Mouse (Mus musculus): ENCODE results near the gene Mrrf.

Gene Mrrf

DNA sequence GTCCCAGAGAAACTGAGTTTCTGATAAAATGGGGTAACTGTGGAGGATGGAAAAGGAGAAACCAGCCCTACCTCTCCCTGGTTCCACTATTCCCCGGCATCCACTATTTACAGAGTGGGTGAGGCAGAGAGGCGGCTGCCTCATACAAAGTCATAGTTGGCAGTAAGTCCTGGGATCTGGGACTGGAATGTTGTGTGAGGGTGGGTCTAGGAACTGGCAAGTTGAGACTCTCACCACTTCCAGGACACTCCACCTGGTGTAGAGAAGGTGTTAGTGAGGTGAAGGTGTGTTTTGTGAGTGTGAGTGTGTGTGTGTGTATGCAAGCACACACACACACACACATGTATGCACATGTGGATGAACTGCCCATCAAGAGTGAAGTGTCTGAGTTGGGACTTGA lies 64.6 kb downstream of the Mrrf start:
- no peak for DNase-seq (ENCODE audit: low spot score in 2 of 2)

GRCm38 (mm10) chr2:36201756-36202610 lies 65.8 kb downstream of the Mrrf start:
- DNase-seq (ENCODE audit: low spot score in 2 of 2) = no peak

DNA sequence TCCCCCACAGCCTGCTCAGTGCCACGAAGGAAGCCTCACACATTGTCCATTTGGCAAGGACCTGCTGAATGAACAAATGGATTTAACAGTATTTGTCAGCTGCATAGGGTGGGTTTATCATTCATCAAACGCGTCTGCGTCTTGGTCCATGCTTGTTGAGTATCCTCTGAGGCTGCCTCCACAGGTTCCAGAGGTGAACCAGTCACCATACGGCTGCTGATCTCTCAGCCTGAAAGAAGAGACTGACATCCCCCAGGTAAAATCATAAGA lies 66.4 kb downstream of the Mrrf start:
- no peak for DNase-seq (ENCODE audit: low spot score in 2 of 2)

DNA sequence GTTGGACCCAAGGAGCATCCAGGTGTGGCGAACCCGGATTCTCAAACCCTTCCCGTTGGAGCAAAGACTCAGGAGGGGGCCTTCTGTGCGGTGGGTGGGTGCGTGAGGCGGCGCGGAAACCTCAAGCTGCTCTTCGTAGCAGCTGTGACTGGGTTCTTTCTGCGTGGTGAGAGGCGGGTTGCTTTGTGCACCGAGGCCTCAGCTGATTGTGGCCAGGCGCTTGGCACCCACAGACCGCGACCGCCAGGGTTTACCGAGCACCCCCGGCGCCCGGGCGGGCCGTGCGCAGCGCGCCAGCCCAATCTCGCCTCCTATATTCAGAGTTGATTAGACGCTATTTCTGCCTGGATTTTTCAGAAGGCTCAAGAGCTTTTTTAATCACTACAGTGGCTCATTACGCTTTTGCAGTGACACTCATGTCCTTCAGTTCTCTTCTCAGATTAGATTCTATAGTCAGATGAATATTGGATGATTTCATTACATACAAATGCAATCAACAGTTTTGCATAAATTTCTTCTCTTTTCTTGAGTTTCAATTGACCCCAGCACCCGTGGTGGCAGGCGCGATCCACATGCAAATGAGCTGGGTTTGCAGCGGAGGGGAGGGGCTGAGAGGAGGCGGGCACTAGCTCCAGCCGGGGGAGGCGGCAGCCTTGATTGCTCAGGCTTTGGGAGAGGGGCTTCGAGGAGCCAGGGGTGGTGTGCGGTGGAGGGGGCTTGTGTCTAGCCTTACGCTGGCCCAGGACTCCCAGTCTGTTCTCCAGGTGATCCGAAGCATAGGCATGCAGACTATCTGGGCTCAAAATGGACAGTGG lies 67.0 kb downstream of the Mrrf start:
- peak in 1 of 2 experiments; percentile 36 for DNase-seq (ENCODE audit: low spot score in 2 of 2)

DNA sequence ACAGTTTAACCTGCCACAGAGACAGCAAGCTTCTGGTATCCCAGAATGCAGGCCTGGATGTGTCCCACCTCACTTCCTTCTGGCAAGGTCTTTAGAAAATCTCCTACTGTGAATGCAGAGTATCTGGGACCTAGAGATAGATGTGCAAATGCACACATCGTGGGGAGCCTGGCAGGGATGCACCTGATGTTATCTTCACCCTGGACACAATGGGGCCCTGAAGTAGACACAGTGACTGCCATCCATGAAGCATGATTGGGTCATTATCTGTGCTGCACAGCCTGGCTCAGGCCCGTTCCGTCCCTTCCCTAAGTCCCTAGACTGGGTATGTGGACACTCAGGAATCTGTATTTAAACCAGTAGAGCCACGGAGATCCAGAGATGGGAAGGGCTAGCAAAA lies 68.4 kb downstream of the Mrrf start:
- DNase-seq (ENCODE audit: low spot score in 2 of 2) = no peak

- no peak for DNase-seq (ENCODE audit: low spot score in 2 of 2)
Measured at GRCm38 (mm10) chr2:36207071-36207470, 70.9 kb downstream of the Mrrf start.

GRCm38 (mm10) chr2:36210796-36211195 lies 74.6 kb downstream of the Mrrf start:
- no peak for DNase-seq (ENCODE audit: low spot score in 2 of 2)

DNA sequence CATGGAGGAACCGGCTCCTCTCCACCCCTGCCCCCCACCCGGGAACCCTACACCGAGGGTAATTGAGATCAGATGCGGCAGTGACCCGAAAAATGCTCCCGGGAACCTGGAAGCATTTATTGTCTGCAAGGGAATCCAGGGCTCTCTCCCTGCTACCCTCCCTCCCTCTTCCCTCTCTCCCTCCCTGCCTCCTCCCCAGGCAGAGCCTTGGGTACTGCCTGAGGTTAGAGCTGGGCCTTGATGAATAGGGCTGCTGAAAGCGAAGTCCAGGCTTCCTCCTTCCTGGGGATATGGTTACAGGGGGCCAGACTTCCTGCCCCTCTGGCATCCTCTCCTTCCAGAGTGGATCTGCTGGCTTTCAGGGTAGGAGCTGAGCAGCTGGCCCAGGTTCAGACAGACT lies 75.6 kb downstream of the Mrrf start:
- DNase-seq (ENCODE audit: low spot score in 2 of 2) = no peak

DNA sequence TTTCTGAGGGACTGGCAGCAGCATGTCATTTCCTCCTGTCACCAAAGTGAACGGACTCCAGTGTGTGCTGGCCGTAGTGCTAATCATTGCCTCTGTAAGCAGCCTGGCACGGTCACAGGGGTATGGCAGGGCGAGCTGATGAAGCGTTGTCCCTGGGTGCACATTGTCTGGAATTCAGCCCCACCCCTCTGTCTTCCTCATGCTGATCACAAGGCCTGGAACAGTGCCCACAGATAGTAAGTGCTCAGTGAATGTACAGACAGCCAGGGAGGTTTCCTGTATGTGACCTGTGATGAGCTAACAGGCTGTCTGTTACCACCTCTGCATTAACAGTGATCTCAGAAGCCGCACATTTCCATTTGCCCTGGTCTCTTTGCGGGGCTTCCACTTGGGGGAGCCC lies 76.9 kb downstream of the Mrrf start:
- no peak for DNase-seq (ENCODE audit: low spot score in 2 of 2)

DNA sequence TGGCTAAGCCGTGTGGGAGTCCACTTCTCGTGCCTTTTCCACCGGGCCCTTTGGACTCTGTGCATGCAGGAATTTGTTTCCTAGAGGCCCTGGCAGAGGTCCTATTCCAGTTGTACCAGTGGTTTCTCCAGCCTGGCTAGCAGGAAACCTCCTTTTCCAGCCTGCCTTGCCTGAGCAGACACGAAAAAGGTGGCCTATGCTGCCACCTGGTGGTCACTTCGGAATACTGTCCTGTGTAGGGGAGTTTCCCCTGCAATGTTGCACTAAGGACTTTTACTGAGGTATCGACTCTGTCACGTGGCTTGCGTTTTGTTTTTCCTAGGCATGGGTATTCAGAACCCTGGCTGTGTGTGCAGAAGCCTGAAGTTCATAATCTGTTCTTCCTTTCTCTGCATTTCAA lies 77.8 kb downstream of the Mrrf start:
- DNase-seq (ENCODE audit: low spot score in 2 of 2) = peak; percentile 78 to 84

GRCm38 (mm10) chr2:36214425-36214824 lies 78.2 kb downstream of the Mrrf start:
- no peak for DNase-seq (ENCODE audit: low spot score in 2 of 2)

GRCm38 (mm10) chr2:36215203-36215739 lies 79.1 kb downstream of the Mrrf start:
- DNase-seq (ENCODE audit: low spot score in 2 of 2) = no peak

DNA sequence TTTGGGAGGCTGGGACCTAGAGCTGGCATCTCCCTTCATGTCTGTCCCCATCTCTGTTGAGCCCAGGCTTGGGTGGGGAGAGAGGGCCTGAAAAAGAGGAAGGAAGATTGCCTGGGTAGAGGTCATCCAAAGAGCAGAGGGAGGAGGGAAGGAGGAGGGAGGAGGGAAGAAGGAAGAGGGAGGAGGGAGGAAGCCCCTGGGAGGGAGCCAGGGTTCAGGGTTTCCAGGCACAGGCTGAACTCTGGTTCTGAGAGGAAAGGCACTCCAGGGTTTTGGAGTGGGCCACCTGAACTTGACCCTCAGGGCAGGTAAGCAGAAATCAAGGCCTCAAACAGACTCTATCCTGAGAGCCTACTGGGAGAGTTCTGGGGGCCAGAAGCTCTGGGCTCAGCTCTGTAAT lies 80.4 kb downstream of the Mrrf start:
- no peak for DNase-seq (ENCODE audit: low spot score in 2 of 2)

DNA sequence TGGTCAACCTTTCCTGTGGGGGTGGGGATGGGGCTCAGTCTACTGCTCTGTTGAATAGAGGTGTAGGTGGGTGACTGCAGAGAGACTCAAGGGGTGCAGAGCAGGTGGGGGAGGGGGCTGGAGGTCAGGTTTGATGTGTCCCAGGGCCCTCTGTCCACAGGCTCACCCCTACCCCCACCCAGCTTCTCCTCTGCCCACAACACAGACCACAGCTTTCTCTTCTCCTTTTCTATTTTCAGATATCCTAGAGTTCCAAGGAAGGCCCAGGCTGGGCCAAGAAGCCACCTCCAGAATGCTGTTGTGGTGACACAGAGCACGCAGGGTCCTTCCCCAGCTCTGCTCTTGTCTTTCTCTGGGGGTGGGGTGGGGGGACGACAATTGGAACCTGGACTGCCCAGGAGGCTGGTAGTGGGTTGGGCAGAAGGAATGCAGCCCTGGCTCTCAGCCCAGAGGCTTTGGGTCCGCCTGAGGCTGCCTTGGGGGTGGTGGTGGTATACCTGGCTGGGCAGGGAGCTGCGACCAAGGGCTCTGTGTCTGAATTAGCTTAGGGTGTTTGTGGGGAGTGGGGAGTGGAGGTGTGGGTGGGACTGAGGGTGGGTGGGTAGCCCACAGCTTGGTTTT lies 80.9 kb downstream of the Mrrf start:
- DNase-seq (ENCODE audit: low spot score in 2 of 2) = no peak

- DNase-seq (ENCODE audit: low spot score in 2 of 2) = no peak
Measured at GRCm38 (mm10) chr2:36217692-36218233, 81.6 kb downstream of the Mrrf start.

DNA sequence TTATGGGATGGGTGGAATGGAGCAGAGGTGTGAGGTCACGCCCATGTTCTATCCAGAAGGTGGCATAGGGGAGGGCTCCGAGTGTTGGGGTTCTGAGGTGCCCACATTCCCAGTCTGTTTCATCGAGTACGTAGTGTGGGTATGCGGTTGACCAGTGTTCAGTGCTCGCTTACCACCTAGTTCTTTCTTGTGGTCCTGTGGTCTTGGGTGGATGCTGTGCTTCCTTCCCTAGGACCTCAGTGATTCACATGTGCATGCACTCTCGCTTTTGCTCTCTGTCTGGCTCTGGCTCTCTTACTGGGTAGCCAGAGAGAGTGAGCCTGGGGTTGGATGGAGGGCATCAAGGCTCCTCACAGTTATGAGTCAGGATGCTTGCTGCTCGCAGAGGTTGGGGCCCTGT lies 83.9 kb downstream of the Mrrf start:
- DNase-seq (ENCODE audit: low spot score in 2 of 2) = no peak

- DNase-seq (ENCODE audit: low spot score in 2 of 2) = no peak
Measured at GRCm38 (mm10) chr2:36220891-36221290, 84.7 kb downstream of the Mrrf start.

GRCm38 (mm10) chr2:36222168-36222848 lies 86.1 kb downstream of the Mrrf start:
- DNase-seq (ENCODE audit: low spot score in 2 of 2) = no peak

GRCm38 (mm10) chr2:36223436-36223835 lies 87.2 kb downstream of the Mrrf start:
- no peak for DNase-seq (ENCODE audit: low spot score in 2 of 2)

DNA sequence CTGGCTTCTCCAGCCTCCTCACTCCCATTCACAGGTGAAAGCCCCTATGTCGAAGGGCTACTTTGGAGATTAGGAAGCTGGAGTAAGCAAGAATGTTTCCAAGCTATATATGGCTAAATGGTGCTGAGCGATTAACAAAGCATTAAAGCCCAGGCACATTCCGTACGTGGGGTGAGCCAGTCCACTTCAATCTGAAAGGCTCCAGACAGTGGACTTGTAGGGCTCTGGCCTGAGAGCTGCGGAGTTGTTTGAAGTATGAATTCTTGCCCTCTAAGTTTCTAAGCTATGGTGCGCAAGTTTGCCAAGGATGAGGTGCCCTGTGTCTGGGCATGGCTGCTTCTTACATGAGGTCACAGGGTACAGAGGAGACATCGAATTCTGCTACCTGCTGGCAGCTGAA lies 88.0 kb downstream of the Mrrf start:
- DNase-seq (ENCODE audit: low spot score in 2 of 2) = no peak

DNA sequence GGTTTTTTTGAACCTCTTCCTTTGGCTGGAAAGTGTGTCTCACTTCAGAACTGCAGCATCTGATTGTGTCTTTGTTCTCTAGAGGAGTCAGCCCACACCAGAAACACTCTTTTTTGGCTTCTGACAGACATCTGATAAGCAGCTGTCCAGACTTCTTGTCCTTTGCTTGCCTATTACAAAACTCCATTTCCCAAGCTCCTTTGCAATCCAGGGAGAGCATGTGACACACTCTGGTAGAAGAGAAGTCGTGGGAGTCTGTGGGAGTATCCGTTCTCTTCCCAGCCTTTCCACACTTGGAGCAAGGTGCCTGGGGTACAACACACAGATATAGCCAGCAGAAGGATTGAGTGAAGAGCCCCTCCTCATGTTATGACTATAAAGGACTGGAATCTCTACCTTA lies 88.4 kb downstream of the Mrrf start:
- DNase-seq (ENCODE audit: low spot score in 2 of 2) = no peak

DNA sequence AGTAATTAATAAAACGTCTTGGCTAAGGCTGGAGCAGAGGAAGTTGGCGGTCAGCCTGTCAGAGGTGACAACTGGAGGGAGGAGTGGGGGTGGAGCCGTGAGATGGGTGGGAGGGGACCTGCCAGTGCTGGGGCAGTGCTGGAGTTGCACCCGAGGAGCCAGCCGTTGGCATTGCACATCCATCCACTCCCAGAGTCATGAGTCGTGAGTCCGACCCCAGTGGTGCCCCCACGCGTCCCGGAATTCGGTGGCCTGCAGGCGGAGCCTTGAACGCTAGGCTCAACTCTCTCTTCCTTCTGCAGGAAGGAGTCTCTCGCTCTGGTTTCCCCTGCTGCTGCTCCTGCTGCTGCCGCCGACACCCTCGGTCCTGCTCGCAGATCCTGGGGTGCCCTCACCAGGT lies 94.2 kb downstream of the Mrrf start, which contains the start of gene Ptgs1:
Gene Ptgs1, plus strand, starts transcription at position 61 of the 400 bp plus-strand sequence.
- DNase-seq (ENCODE audit: low spot score in 2 of 2) = peak in 1 of 2 experiments; percentile 22
